ENCODE assay signal across 23 mouse cellular contexts in the genomic region with DNA sequence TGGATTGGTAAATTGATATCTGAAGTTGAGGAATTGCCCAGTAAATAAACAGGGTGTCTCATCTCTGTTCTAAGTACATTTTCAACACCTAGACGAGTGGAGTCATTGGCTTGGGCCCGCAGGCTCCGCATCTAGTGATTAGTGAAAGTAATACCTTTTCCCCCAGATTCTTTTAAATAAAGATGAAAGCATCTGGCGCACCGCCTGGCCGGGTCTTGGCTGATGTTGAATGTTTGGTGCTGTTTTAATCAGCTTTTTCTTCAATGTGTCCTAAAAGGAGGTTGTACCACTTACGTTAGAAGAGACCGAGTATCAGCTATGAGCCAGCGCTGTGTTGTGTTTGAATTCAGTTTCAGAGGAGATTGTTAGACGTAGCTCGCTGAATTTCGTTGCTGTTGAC. TPM values are rescaled to one million over a fixed set of nuclear protein-coding genes. Genes with fewer than 3 reads are reported as not detected.
DNase-seq lines count a peak whose midpoint lies in the region; ATAC-seq lines count a peak whose summit lies in the region.
"Had no signal": no experiment of that assay in that cellular context is flagged by ENCODE, and none has a peak within 500 bp of the region (broad histone marks: within the 10 kb centered on the region; RNA-seq: fewer than 3 reads in every experiment).

No protein-coding gene starts in this region.

- no peaks in the 10 kb centered on the region for H3K36me3 ChIP-seq in midbrain, embryonic 11.5 days (ENCODE audit: control insufficient read depth, insufficient read depth, low read length)
- H3K36me3 ChIP-seq in midbrain, embryonic 14.5 days (ENCODE audit: control insufficient read depth, insufficient read depth, low read length) = no peaks in the 10 kb centered on the region
- H3K36me3 ChIP-seq: embryonic facial prominence, embryonic 10.5 days; embryonic facial prominence, embryonic 13.5 days; forebrain, embryonic 12.5 days; forebrain, embryonic 15.5 days; hindbrain, embryonic 12.5 days had no signal

- H3K4me3 ChIP-seq in midbrain, embryonic 11.5 days (ENCODE audit: low read depth, low read length) = no peak overlapping the region
- no peak overlapping the region for H3K4me3 ChIP-seq in midbrain, embryonic 14.5 days (replicated peaks; ENCODE audit: low read depth, low read length)
- H3K4me3 ChIP-seq: embryonic facial prominence, embryonic 10.5 days; embryonic facial prominence, embryonic 13.5 days; erythroblast, embryonic 14.5 days; forebrain, embryonic 12.5 days; forebrain, embryonic 15.5 days; hindbrain, embryonic 12.5 days had no signal

- no peak overlapping the region for H3K4me2 ChIP-seq in midbrain, embryonic 11.5 days
- no peak overlapping the region for H3K4me2 ChIP-seq in midbrain, embryonic 14.5 days (ENCODE audit: low read length)
- H3K4me2 ChIP-seq: embryonic facial prominence, embryonic 13.5 days; forebrain, embryonic 12.5 days; forebrain, embryonic 15.5 days; heart, embryonic 11.5 days; hindbrain, embryonic 12.5 days had no signal

- no peaks in the 10 kb centered on the region for H3K9me3 ChIP-seq in midbrain, embryonic 11.5 days (ENCODE audit: control insufficient read depth, low read length)
- no peaks in the 10 kb centered on the region for H3K9me3 ChIP-seq in midbrain, embryonic 14.5 days (ENCODE audit: control insufficient read depth, low read length)
- H3K9me3 ChIP-seq: embryonic facial prominence, embryonic 10.5 days; embryonic facial prominence, embryonic 13.5 days; forebrain, embryonic 12.5 days; forebrain, embryonic 15.5 days; hindbrain, embryonic 12.5 days had no signal

- no peaks in the 10 kb centered on the region for H3K27me3 ChIP-seq in midbrain, embryonic 11.5 days (ENCODE audit: control insufficient read depth, insufficient read depth, low read length)
- no peaks in the 10 kb centered on the region for H3K27me3 ChIP-seq in midbrain, embryonic 14.5 days (ENCODE audit: control insufficient read depth, insufficient read depth, low read length)
- H3K27me3 ChIP-seq: embryonic facial prominence, embryonic 13.5 days; forebrain, embryonic 12.5 days; forebrain, embryonic 15.5 days; hindbrain, embryonic 12.5 days had no signal

- WGBS in midbrain, embryonic 11.5 days = 96% methylated on average over 12 of the region's 12 CpGs
- WGBS in midbrain, embryonic 14.5 days = 94% methylated on average over 12 of the region's 12 CpGs

- no peak for ATAC-seq in midbrain, embryonic 11.5 days (ENCODE audit: low FRiP score)
- ATAC-seq in midbrain, embryonic 14.5 days (ENCODE audit: low FRiP score, low TSS enrichment) = no peak
- ATAC-seq: activated CD4-positive, CD25-positive, alpha-beta regulatory T cell, adult 4 months; forebrain, embryonic 15.5 days had no signal

- H3K9ac ChIP-seq in midbrain, embryonic 11.5 days (ENCODE audit: low read length) = no peak overlapping the region
- H3K9ac ChIP-seq in midbrain, embryonic 14.5 days (replicated peaks; ENCODE audit: low read length) = no peak overlapping the region
- H3K9ac ChIP-seq: embryonic facial prominence, embryonic 13.5 days; forebrain, embryonic 12.5 days; forebrain, embryonic 15.5 days; hindbrain, embryonic 12.5 days had no signal

- H3K4me1 ChIP-seq in midbrain, embryonic 11.5 days (ENCODE audit: control insufficient read depth, insufficient read depth, low read length) = no peaks in the 10 kb centered on the region
- H3K4me1 ChIP-seq in midbrain, embryonic 14.5 days (ENCODE audit: control insufficient read depth, insufficient read depth, low read length) = no peaks in the 10 kb centered on the region

- peak; percentile 84 for DNase-seq in heart, adult 11 months
- no peak for DNase-seq in heart, adult 18-20 months
- DNase-seq in layer of hippocampus, adult 8-10 months (ENCODE audit: low spot score in 2 of 2) = peak; percentile 38 to 48
- no peak for DNase-seq in layer of hippocampus, adult 11-12 months (ENCODE audit: low spot score)
- peak; percentile 69 for DNase-seq in midbrain, embryonic 11.5 days (ENCODE audit: low spot score, missing footprints)
- no peak for DNase-seq in midbrain, embryonic 14.5 days
- peak; percentile 47 for DNase-seq in right cerebral cortex, postnatal 4 days
- DNase-seq in right cerebral cortex, adult 18-20 months = no peak
- DNase-seq: adrenal gland, adult 8-10 months; adrenal gland, postnatal 25 days; cerebellum, adult 11-12 months; cerebellum, adult 8-10 months; cerebellum, postnatal 36 days; embryo, embryonic 11 days; gastrocnemius, postnatal 25 days had no signal

- H3K27ac ChIP-seq in midbrain, embryonic 11.5 days (ENCODE audit: low read depth, low read length) = no peak overlapping the region
- no peak overlapping the region for H3K27ac ChIP-seq in midbrain, embryonic 14.5 days (replicated peaks; ENCODE audit: low read depth, low read length)
- H3K27ac ChIP-seq: embryonic facial prominence, embryonic 13.5 days; forebrain, embryonic 12.5 days; hindbrain, embryonic 12.5 days had no signal

RNA-seq across cellular contexts. Expression of a gene that starts 39.8 kb away (rescaled TPM):
- total RNA-seq in heart, adult 18-20 months (2021) = 1 to 10 TPM; 3.9 to 5.9 TPM
- 10 to 100 TPM; 31.5 to 38.3 (median 36.4) TPM for total RNA-seq in layer of hippocampus, adult 8-10 months (2022)
- polyA plus RNA-seq in midbrain, embryonic 11.5 days (2014; fragmentation: Nextera tagmentation; extraction: Ambion mirVana) = 14.0 and 15.1 TPM in 2 replicates
- 15.7 and 17.9 TPM in 2 replicates for polyA plus RNA-seq in midbrain, embryonic 14.5 days (2014; fragmentation: Nextera tagmentation; extraction: Ambion mirVana)
- polyA plus RNA-seq: erythroblast, embryonic 14.5 days had no signal

Comparison
In these comparisons a context has a peak if more than half of its experiments do, and no peak if none do; other contexts are left out.
1. DNase-seq: peak in heart, adult 11 months (single experiment), layer of hippocampus, adult 8-10 months (2 of 2), midbrain, embryonic 11.5 days (single experiment) and right cerebral cortex, postnatal 4 days (single experiment); none in heart, adult 18-20 months (0 of 2), layer of hippocampus, adult 11-12 months (single experiment), midbrain, embryonic 14.5 days (single experiment) and right cerebral cortex, adult 18-20 months (single experiment).
2. RNA of a gene that starts 39.8 kb away (total RNA-seq): 31.5 to 38.3 TPM in layer of hippocampus, adult 8-10 months; 3.9 to 5.9 TPM in heart, adult 18-20 months; every median in the first group is over 4 times any median in the second.